Mouse (Mus musculus): Measurements from ENCODE around the gene Calm3.

- no peak for TF ChIP-seq POLR2A (IDR thresholded peaks at IDR 0.05; ENCODE audit: low read depth, low read length)
- TF ChIP-seq CTCF (IDR thresholded peaks at IDR 0.05; ENCODE audit: extremely low read depth, insufficient read length, insufficient replicate concordance, low read depth, low read length): no peak
Observed at GRCm38 (mm10) chr7:16961678-16962077, 37.8 kb upstream of the Calm3 start.
